Mouse (Mus musculus) urinary bladder, postnatal 14 days (tissue): ENCODE measurements around the gene Lztfl1.
"Not testable (repeated sequence)": the region's sequence is repeated elsewhere in the genome, so short reads cannot be mapped to it uniquely, and the experiment has no call there.

Source experiments
- DNase-seq: peaks from one replicate; pipeline ENCODE4 v3.0.0; 2021; ENCODE audit warnings: low spot score

The Lztfl1 gene

DNA sequence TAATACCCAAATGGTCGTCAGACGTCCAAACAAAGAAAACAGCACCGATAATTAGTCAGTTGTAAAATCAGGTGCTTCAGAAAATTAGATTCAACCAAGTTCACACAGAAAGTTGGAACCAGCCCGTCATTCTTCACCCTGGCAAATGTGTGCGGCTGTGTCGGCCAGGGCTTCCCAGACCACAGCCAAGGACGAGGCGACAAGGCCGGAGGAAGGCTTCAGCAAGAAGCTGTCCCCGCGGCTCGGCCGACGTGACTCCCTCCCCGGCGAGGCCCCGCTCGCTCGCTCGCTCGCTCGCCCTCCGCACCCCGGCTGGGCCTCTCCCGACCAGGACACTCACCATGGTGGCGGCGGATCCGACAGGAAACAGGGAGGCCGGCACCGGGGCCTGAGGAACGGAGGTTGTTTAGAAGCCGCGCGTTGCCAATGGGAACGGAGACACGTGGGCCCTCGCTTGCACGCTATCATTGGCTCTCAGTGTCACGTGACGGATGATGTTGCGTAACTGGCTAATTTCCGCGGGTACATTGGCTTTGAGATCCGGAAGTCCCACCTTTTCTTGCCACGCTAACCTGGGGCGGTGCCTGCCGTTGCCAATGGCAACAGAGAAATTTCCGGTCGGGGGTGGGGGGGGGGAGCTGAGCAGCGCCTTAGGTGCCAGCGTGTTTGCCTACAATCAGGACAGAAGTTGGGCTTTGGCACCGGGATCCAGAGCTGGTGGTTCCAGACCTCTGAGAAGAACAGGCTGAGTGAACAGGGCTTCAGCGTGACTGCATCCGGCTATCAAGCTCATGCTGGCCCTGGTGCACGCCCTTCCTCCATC lies at the start of gene Lztfl1:
Gene Lztfl1 (minus strand): TSS at position 512 of the 823 bp plus-strand sequence.
- DNase-seq, result peak; percentile 98

DNA sequence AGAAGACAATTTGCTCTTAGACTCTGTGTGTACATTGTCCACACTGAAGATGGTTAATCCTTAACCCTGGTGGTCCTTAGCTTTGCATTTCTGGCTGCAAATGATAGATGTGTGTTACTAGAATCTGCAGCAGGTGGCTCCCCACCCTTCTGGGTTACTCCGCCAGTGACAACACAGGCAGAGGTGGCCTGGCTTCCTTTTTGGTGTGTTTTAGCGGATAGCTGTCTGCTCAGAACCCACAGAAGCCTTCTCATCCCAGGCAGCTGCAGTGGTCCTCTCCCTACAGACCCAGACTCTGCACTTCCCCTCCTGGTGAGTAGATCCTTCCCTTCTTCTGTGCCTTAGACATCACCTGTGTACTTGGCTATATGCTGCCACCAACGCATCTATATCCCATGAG lies 49.5 kb upstream of the Lztfl1 start:
- no peak for DNase-seq

DNA sequence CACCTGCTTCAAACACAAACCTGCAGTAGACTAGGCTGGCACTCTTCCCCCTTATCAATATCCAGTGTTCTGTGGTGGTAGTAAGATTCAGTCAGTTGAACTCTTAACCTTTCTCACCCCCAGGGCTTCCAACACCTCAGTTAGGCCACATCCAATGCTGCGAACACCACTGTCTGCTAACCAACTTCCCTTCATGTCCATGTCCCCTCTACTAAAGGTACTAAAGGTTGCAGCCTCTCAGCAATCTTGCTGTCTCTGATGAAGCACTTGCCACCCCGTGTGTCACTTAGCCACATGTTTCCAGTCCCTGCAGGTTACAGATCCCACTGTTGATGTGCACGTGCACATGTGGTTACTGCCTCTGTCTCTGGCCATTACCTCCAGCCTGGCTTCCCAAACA lies 46.3 kb upstream of the Lztfl1 start:
- DNase-seq, result no peak

DNA sequence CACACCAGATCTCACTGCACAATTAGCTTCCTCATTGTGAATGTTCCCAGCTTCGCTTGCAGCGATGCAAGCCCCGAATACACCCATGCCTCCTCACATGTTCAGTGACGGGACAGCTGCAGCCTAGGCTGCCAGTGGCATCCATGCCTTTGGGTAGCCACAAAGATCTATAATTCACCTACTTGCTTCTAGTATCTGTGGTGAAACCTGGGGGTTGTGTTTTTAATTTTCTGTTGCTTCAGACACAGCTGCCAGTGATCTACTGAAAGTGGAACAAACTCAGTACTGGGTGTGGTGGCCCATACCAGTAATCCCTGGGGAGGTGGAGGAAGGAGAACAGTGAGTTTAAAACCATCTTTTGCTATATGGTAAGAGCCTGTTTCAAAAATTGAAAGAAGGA lies 45.4 kb upstream of the Lztfl1 start:
- no peak for DNase-seq

DNA sequence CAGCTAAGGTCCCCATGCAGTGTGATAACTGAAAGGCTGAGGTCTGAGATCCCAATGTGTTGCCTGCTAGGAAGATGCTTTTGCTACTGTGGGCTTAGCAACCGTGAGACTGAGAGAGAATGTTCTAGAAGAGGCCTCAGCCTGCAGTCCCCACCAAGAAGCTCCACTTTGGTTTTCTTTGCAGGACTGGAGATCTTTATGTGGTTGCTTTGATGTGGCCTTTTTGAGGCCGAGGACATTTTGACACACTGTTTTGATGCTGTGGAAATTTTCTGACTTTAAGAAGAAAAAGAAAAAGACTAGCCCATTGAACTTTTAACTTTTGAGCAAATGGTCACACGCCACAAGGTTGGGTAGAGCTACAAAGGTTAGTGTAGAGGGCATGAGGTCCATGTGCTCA lies 43.3 kb upstream of the Lztfl1 start:
- no peak for DNase-seq

DNA sequence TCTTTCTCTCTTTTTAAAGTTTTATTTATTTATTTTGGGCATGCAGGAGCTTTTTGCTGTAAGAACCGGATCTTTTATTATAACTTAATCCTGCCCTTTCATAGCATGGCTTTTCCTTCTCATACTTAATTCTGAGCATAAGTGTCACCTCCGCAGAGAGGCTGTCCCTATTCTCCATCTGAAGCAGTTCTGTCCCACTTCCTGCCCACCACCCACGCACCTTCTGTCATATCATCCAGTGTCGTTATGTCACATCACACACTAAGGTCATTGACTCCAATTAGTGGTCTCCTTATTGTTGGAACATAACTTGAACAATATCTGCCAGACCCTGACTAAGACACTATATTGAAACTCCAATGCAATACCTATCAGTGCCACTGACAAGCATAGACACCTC lies 41.1 kb upstream of the Lztfl1 start:
- DNase-seq, result no peak

DNA sequence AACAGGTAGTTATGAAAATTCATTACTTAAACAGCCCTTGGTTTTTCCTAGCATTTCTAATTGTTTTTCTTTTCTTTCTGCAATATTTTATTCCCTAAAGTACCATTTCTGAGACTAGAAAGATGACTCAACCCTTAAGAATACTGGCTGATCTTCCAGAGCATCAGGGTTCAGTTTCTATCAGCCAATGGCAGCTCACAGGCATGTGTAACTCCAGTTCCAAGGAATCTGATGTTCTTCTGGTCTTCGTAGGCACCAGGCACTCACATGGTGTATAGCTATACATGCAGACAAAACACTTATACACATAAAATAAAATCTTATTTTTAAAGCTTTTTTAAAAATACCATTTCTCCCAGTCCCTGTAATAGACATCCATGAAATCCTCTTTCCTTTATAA lies 40.7 kb upstream of the Lztfl1 start:
- no peak for DNase-seq

DNA sequence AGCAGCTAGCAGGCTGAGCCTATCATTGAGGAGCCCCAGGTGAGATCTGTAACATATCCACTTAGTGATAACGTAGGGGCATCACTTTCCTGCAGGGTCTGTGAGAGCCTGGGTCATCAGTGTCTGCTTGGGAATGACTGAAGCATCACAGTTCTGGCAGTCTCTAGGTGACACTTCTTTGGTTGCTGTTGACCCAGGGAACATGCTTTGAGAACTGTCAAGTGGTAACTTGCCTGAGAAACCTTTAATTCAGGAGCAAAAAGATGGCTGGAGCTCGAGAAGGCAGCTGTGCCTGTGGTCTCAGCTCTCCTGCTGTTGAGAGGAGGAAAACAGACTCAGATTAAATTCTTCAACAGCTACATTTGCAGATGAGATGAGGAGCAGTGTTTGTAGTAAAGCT lies 39.8 kb upstream of the Lztfl1 start:
- DNase-seq, result no peak

DNA sequence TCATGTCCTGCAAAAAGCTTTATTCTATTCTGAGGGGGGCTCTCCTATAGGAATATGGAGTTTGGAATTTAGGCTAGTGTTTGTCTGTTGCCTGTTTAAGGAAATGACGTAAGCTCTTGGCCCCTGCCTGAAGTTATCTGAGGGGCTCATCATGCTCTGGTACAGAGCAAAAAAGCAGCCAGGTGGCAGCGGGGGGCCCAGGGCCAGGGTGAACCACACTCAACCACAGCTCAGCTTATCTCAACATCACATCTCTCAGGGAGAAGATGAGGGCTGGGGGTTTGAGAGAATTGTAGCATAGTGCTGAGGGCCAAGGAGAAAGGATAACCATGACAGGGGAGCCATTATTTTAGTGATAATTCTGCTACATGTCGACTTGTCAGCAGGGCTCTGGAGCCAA lies 39.3 kb upstream of the Lztfl1 start:
- no peak for DNase-seq

DNA sequence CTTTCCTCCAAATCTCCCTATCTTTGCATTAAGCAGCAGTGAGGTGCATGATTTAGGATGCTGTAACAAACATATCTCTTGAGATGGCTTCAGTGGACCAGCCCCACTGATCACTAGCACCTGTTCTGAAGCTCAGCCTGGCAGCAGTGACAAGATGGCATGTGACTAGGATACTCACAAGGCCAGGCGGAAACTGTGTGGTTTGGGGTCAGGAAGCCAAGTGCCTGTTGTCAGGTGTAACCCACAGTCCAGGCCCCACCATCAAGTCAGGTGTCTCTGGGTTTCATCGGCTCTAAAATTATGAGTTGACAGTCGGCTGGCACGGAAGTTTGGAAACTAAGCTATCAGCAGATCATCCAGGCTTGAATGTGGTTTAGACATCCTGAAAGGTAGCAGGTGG lies 36.8 kb upstream of the Lztfl1 start:
- DNase-seq, result no peak

DNA sequence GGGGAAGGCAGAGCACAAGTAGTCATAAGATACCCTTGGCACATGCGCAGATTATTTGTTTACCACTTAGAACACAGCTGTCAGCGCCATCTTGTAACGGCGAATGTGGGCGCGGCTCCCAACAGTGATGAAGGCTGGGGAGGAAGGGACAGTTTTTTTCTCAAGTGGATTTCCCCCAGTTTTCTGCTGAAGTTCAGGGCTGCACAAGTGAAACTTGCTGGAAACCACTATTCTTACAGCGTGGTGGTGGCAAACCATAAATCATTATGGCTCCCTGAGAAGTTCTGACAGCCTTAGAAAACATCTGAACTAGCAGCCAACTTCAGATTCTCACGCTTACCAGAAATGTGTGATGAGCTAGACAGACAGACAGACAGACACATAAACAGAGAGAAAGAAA lies 32.2 kb upstream of the Lztfl1 start:
- DNase-seq, result not testable (repeated sequence)

DNA sequence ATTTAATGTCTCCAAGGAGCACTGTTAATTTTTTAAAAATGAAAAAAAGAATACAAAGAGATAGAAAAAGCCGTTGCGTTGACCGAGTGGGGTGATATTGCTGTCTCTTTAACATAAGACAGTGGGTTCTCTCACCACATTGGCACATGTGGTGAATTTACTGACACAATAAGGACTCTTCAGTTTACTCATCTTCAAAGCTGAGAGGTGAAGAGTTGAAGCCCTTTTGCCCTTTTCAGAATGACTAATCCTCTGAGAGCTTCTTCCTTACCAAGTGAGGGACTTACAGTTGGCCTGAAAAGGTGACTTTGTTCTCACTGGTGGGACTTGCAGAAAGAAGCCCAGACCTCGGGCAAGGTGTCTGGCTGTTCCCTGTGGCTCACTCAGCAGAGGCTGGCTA lies 23.3 kb upstream of the Lztfl1 start:
- DNase-seq, result no peak

DNA sequence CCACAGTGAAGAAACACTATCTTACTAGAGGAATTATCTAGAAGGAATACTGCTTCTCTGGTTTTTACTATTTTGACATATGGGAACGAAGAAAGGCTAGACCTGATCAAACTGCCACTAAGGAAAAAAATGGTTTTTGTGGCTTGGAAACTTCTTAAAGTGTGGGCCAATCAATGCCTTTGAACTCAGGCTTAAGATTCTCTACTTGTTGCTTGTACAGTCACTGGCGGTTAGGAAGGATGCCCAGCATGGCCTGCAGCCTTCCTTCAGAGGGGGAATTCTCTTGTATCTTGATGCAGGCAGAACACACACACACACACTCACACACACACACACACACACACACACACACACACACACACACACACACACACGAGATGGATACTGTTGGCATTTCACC lies 16.6 kb upstream of the Lztfl1 start:
- no peak for DNase-seq

DNA sequence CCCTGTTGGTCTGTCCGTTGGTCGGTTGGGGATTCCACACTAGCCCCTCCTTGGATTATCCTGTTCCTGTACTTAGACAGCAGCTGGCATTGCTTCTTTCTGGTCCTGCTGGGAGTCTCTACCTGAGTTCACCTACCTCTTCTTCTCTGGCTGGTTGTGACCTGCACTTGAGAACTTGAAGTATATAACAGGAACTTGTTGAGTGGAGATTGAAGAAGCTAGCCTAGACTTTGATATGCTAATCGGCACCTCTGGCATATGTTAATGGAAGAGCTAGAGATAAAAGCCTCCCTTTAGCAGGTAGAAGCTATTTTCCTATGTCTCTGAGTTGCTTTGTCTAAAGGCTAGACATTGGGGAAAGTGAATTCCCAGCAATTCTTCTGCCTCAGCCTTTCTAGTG lies 13.8 kb upstream of the Lztfl1 start:
- DNase-seq, result no peak

DNA sequence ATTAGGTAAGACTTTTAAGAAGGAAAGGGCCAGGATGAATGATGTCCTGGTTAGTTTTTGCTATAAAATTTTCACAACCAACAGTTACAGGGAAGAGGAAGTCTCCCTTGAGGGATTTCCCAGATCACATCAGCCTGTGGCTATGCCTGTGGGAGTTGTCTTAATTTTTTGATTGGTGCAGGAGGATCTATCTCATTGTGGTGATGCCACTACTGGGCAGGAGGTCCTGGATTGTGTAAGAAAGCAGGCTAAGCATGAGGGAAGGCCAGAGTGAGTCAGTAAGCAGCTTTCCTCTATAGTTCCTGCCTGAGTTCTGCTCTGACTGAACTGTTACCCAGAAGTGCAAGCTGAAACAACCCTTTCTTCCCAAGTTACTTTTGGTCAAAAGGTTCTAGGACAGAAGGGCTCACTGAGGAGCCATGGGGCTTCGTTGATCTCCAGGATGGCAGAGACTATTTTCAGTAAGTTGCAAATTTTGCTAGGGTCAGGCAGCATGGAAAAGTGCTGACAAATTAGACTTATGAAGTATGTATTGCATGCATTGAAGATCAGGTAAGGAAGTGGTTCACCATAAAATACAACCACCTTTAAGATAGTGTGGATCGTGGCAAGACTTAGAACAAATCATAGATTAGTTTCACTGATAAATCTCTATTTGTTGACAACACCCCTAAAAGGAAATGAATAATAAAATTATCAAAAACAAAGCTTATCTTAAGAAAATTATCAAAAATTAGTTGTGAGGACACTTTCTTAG lies 5.4 kb upstream of the Lztfl1 start:
- DNase-seq, result no peak

DNA sequence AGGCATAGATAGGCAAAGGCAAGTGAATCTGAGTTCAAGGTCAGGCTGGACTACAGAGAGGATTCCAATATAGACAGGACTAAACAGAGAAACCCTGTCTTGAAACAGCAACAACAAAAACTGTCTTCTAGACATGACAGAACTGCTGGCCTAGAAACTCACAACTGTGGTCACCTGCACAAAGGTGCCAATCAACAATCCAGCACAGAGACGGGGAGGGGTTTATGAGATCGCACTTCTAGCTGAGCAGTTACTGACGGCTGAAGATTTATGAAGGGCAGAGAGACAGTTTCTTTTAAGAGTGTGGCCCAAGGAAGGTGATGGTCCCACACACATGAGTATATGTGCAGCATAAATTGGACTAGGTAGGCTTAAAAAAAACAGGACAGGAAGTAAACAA lies 1.2 kb downstream of the Lztfl1 start:
- no peak for DNase-seq

DNA sequence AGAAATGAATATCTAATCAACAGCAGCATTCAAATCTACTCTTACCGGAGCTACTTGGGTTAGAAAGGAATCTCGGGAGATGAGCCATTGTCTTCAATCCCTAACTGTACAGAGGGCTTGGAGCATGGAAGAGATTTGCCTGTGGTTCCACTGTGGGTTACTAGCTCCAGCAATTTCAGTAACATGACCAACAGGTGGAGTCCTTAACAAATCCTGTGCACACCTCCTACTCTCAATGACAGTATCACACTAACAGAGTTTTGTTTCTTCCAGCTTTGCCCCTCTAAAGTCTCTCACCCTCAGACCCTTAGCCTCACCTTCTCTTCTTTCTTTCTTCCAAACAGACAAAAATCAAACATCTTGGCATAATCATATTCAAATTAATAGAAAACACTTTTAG lies 4.4 kb downstream of the Lztfl1 start:
- DNase-seq, result no peak

DNA sequence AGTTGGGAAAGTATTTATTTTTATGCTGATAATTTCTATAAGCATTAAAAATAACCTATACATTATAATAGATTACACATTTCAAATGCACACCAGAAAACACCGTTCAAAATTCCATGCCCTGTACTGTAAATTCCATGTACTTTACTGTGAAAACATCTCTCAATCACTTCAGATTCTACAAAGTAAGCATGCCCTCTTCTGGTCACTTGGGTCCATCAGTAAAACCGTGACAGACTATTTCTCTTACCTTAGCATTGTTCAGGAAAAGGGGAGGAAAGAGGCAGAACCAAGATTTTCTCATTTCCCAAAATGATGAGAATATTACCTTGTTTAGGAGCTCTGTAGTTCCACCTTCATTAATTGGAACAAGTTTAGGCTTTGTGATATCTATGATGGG lies 8.3 kb downstream of the Lztfl1 start:
- DNase-seq, result no peak

DNA sequence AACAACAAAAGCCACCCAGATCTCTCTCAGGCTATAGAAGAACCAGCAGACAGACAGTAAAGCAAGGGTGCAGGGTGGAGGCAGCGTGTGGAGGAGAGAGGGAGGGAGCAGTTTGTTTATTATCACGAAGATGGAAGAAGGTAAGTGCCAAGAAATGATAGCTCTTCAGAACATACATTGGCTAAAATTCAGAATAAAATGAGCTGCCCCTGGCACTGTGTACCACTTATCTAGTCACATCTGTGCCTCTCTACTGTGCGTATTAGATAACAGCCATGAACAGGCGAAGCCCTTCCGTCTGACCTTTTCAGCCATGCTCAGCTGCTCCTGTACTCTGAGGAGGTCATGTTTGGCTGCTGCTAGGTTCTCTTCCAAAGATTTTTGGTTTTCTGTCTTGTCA lies 15.7 kb downstream of the Lztfl1 start:
- DNase-seq, result no peak

DNA sequence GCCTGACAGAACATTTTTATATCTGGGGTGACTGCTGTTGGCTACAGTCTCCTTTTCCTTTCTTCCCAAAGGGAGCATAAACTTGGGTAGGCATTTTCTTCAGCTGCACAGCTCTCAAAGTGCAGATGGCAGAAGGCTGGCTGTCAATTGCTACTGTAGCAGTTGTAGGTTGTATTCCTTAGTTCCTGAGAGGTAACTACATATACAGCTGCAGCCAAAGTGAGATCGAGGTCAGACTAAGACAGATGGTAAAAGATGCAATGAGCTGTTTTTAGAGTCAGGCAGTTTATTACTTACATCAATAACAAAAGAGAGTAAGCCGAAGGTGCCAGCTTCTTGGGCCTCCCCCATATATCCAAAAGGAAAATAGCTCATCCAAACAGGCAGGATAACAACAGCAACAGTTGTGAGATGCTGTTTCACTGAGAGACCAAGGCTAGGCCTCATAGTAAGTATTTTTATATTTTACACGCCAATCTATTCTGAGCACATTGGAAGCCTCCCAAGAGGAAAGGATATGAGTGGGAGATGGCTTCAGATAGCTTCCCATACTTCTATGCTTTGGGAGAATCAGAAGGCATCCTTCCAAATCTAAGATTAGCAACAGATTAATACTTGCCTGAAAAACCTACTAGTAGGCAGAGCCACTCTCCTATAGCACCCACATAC lies 21.7 kb downstream of the Lztfl1 start:
- no peak for DNase-seq

DNA sequence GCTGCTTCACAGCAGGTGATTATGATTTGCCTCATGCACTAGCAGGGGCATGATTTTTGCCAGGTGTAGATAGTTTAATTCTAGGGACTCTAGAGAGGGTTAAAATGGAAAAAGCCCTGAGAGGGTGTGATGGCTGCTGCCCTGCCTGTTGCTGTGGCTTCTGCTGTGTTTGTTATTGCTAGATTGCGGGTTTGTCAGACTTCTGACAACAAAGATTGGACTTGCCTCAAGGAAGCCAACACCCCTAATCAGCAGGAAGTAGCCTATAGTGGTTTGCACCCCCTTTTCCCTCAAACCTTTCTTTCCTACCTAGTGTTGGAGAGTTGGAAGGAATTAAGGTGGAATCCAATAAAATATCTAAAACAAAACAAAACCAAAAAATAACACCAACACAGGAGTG lies 29.3 kb downstream of the Lztfl1 start:
- DNase-seq, result no peak

DNA sequence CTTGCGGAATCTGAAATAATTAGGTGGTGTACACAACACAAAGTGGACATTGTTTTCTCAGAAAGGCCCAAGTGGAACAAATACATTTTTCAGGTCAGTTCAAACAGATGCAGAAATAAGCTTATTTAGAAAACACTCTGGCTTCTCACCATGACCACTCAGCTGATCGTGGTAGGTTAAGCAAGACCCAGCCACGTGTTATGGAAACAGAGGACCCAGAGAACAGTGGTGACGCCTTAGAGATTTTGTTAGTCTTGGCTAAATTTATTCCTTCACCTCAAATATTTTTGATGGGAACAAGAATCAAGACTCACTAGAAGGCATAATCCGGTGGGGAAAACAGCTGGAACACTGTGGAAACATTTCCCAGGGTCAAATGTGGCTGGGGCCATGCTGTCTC lies 31.3 kb downstream of the Lztfl1 start:
- no peak for DNase-seq

DNA sequence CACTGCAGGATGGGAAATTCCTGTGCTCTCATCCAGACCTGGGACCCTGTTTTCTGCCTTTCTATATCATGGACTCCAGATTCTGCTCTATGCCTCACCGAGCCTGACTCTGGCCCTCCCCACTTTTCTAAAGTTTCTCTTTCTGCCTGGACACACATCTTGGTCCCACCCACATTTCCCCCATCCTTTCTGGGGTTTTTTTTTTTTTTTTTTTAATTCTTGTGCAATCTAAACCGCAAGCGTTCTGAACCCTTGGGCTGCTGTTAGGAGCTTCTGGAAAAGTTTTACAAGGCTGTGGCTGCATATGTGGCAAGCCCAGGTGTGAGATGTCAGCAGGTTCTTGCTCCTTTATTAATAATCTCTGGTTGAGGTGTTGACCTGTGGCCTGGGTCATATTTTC lies 33.8 kb downstream of the Lztfl1 start:
- DNase-seq, result no peak
